Mouse (Mus musculus) liver, embryonic 15.5 days (tissue): ENCODE measurements around the gene Tpgs1. TPM values are rescaled to one million over a fixed set of nuclear protein-coding genes. Genes with fewer than 3 reads are reported as not detected.
A peak's percentile ranks its signal among the peaks of the same experiment; 100 is the strongest.

Source experiments
- ATAC-seq: fragments of 200-750 bp; cut with Nextera tagmentation; 2 replicates; pipeline ENCODE4 v1.8.0; 2017; ENCODE audit warnings: moderate number of reproducible peaks, mild to moderate bottlenecking, moderate library complexity; ENCODE audit not compliant: insufficient read depth
- H3K27ac ChIP-seq: fragments of 300-500 bp; sonication (generic); replicated peaks from 2 replicates; pipeline ENCODE4 v1.5.1; 2015; ENCODE audit warnings: mild to moderate bottlenecking, inconsistent platforms
- H3K27me3 ChIP-seq: fragments of 300-500 bp; sonication (generic); 2 replicates; pipeline ENCODE4 v1.6.1; 2015; ENCODE audit warnings: mild to moderate bottlenecking, inconsistent platforms
- H3K36me3 ChIP-seq: fragments of 300-500 bp; sonication (generic); replicated peaks from 2 replicates; pipeline ENCODE4 v1.6.1; 2015; ENCODE audit warnings: moderate library complexity, mild to moderate bottlenecking, inconsistent platforms
- H3K4me1 ChIP-seq: fragments of 300-500 bp; sonication (generic); replicated peaks from 2 replicates; pipeline ENCODE4 v1.6.1; 2015; ENCODE audit warnings: inconsistent platforms
- H3K4me2 ChIP-seq: fragments of 300-500 bp; sonication (generic); 2 replicates; pipeline ENCODE4 v1.6.1; 2015; ENCODE audit warnings: moderate library complexity, mild to moderate bottlenecking, inconsistent platforms
- H3K4me3 ChIP-seq: fragments of 300-500 bp; sonication (generic); replicated peaks from 2 replicates; pipeline ENCODE4 v1.5.1; 2015; ENCODE audit warnings: mild to moderate bottlenecking, inconsistent platforms
- H3K9ac ChIP-seq: fragments of 300-500 bp; sonication (generic); 2 replicates; pipeline ENCODE4 v1.6.1; 2015; ENCODE audit warnings: moderate library complexity, mild to moderate bottlenecking, inconsistent platforms
- H3K9me3 ChIP-seq: fragments of 300-500 bp; sonication (generic); replicated peaks from 2 replicates; pipeline ENCODE4 v1.6.1; 2016; ENCODE audit warnings: inconsistent platforms
- WGBS: fragments of 180-500 bp; shearing (Covaris S2); methylation state at CpG from one replicate; pipeline ENCODE4 v1.1.7; 2015; ENCODE audit warnings: mixed read lengths; ENCODE audit not compliant: insufficient replicate concordance; 5-methylcytosine and 5-hydroxymethylcytosine counted together
- polyA plus RNA-seq: library from polyadenylated mRNA; unstranded; fragments of >200 nt; fragmentation: Nextera tagmentation; extraction: Ambion mirVana; gene quantifications from 2 replicates; pipeline ENCODE4 v1.2.1, GENCODE M21; 2015

The Tpgs1 gene
- polyA plus RNA-seq, 1 experiment from 2014 or later = 21.4 TPM

DNA sequence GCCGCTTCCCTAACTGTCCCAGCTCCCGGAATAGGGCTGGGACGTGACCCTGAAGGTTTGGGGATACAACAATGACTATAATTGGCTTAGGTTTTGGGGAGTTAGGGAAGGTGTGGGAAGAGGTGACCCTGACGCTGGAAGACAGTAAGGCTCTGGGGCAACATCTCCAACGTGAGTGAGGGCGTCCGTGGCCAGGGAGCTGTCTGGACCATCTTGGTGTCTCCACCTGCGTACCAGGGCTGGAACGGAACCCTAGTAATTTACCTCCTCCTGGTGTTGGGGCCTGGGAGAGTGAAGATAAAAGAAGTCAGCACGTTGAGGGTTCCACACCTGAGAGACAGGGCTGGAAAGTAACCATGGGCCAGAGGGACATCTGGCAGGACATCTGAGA is 35.8 kb downstream of the Tpgs1 start:
- Histone ChIP-seq H3K36me3 (peaks cover 39% of the 10 kb centered on the region), H3K4me2 (peak overlapping the region; percentile 87), H3K27ac (peak overlapping the region; percentile 96), H3K4me1 (peaks cover 69% of the 10 kb centered on the region), H3K9me3 (no peaks in the 10 kb centered on the region), H3K4me3 (peak overlapping the region; percentile 94), H3K9ac (peak overlapping the region; percentile 97), H3K27me3 (no peaks in the 10 kb centered on the region)
- 1% methylated on average over 10 of the region's 10 CpGs for WGBS
- no peak for ATAC-seq

DNA sequence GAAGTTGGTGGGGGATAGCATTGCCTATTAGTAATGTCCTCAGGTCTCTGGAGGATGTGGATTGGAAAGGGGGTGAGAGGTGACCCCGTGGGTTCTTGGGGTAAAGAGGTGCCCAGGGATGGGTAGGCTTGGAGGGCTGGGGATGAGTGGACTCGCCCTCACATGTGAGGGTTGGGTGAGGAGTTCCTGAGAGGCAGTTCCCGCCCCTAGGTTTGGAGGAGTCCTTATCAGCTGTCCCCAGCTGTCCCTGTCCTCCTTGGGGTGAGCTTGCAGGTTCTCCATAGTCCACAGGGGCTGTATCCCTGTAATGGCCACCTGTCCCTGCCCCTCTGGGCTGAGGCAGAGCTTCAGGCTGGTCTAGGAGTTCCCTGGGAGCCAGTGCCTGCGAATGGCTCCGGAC is 36.8 kb downstream of the Tpgs1 start:
- Histone ChIP-seq H3K36me3 (peaks cover 49% of the 10 kb centered on the region), H3K4me1 (peaks cover 73% of the 10 kb centered on the region), H3K4me3 (peak overlapping the region; percentile 94), H3K9me3 (no peaks in the 10 kb centered on the region), H3K27me3 (no peaks in the 10 kb centered on the region), H3K9ac (peak overlapping the region; percentile 97), H3K27ac (peak overlapping the region; percentile 96), H3K4me2 (peak overlapping the region; percentile 87)
- WGBS = 22% methylated on average over 5 of the region's 5 CpGs
- ATAC-seq = peak; percentile 83

DNA sequence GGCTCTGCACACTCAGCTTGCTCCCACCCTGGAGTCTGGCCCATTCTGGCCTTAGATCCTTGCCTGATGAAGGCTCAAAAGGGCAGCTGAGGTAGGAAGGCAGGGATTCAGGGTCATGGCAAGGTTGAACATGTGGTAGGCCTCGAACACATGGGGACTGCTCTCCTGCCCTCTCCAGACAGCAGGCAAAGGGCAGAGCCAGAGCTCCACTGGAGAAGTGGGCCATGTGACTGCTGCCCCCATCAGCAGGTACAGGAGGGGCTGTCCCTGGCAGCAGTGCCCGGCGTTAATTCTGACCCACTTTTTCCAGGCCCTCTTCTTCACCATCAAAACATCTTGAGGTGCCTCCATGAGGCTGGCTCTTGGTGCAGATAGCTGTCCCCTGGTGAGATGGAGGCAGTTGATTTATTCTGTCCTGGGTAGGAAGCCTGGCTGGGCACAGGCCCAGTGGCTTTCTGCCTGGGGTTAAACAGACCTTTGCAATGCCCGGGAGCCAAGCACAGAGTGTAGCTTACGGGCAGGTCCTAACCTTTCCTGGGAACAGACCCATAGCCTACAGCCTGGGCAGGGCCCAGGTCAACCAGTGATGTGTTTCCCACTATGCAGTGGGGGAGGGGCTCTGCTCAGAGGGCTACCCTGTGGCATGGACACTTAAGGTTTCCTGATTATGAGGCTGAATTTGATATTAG is 37.4 kb downstream of the Tpgs1 start:
- Histone ChIP-seq H3K9ac (peak overlapping the region; percentile 97), H3K27ac (peak overlapping the region; percentile 96), H3K4me1 (peaks cover 73% of the 10 kb centered on the region), H3K4me2 (peak overlapping the region; percentile 87), H3K4me3 (peak overlapping the region; percentile 94), H3K36me3 (peaks cover 55% of the 10 kb centered on the region), H3K9me3 (no peaks in the 10 kb centered on the region), H3K27me3 (no peaks in the 10 kb centered on the region)
- WGBS = 56% methylated on average over 5 of the region's 5 CpGs
- ATAC-seq = no peak

DNA sequence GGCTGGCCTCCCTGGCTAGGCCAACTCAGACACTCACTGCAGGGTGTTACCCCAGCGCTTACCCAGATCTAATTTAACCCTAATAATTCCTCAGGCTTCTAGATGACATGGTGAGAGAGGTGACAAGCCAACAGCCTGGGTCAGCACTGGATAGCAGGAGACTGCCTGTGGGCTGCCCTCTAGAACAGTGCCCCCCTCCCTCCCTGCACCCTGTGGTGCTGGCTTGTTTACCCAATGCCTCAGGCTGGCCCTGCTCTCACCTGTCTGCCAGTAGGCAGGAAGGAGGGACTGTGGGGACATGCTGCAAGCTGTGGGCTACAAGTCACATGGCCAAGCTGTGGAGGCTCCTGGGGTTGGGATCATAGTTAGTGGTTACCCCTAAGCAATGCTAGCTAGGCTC is 38.0 kb downstream of the Tpgs1 start:
- peak overlapping the region; percentile 94 for H3K4me3 ChIP-seq
- peak overlapping the region; percentile 97 for H3K9ac ChIP-seq
- H3K36me3 ChIP-seq = peaks cover 61% of the 10 kb centered on the region
- H3K27ac ChIP-seq = peak overlapping the region; percentile 96
- no peak for ATAC-seq
- peak overlapping the region; percentile 87 for H3K4me2 ChIP-seq
- WGBS = 68% methylated on average over 1 of the region's 1 CpGs
- H3K9me3 ChIP-seq = no peaks in the 10 kb centered on the region
- H3K27me3 ChIP-seq = no peaks in the 10 kb centered on the region
- peaks cover 77% of the 10 kb centered on the region for H3K4me1 ChIP-seq

DNA sequence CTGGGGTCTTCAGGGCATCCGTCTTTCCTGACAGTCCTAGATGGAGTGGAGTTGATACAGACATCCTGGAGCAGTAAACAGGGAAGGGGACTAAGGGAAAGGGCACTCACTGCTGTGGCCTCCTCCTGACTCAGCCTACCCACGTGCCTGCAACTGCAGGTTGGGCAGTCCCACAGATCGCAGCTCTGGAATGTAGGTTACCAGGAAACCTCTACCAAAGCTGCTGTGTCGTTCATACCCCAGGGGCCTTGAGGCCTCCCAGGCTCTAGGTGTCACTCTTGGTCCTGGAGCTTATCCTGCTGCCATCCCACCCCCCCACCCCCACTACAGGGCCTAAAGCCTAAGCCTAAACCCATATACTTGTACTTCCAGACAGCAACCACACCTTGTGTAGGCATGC is 38.6 kb downstream of the Tpgs1 start:
- H3K9ac ChIP-seq = peak overlapping the region; percentile 97
- H3K4me3 ChIP-seq = peak overlapping the region; percentile 94
- peak overlapping the region; percentile 96; the same call in 1 of the 2 replicates for H3K27ac ChIP-seq
- H3K4me2 ChIP-seq = peak overlapping the region; percentile 87
- 70% methylated on average over 4 of the region's 4 CpGs for WGBS
- ATAC-seq = no peak
- H3K9me3 ChIP-seq = no peaks in the 10 kb centered on the region
- H3K27me3 ChIP-seq = no peaks in the 10 kb centered on the region
- H3K4me1 ChIP-seq = peaks cover 83% of the 10 kb centered on the region
- H3K36me3 ChIP-seq = peaks cover 66% of the 10 kb centered on the region

DNA sequence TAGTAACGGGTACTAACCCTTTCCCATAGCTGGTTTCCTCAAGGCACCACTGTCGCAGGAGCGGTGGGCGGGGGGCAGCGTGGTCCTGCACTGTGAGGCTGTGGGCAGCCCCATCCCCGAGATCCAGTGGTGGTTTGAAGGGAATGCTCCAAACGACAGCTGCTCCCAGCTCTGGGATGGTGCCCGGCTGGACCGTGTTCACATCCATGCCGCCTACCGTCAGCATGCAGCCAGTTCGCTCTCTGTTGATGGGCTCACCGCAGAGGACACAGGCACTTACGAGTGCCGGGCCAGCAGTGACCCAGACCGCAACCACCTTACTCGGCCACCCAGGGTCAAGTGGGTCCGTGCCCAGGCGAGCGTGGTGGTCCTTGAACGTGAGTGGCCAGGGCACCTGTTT is 39.5 kb downstream of the Tpgs1 start:
- H3K27ac ChIP-seq = peak overlapping the region; percentile 96; the same call in 1 of the 2 replicates
- no peak for ATAC-seq
- H3K4me3 ChIP-seq = peak overlapping the region; percentile 94; the same call in 1 of the 2 replicates
- WGBS = 90% methylated on average over 21 of the region's 21 CpGs
- H3K9ac ChIP-seq = no peak overlapping the region
- H3K27me3 ChIP-seq = peaks cover under 1% of the 10 kb centered on the region; the same call in 1 of the 2 replicates
- peaks cover 68% of the 10 kb centered on the region for H3K36me3 ChIP-seq
- peak overlapping the region; percentile 87 for H3K4me2 ChIP-seq
- peaks cover 89% of the 10 kb centered on the region for H3K4me1 ChIP-seq
- H3K9me3 ChIP-seq = no peaks in the 10 kb centered on the region

DNA sequence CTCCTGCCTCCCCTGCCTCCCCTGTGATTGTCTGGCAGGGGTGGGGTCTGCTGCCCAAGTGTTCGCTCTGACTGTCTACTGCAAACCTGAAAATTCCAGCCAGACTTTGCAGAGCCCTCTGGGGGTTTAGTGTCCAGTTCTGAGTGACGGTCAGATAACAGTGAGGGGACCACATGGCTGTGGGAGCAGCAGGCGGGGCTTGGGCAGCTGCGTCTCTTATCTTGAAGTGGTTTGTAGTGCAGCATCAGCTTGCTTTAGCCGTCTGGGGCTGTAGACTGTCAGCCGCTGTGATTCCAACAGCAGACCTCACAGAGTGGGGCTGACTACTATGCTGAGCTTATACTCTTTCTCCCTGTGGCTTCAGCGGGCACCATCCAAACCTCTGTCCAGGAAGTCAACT is 40.1 kb downstream of the Tpgs1 start:
- peak overlapping the region; percentile 87 for H3K4me2 ChIP-seq
- H3K4me1 ChIP-seq = peaks cover 87% of the 10 kb centered on the region

DNA sequence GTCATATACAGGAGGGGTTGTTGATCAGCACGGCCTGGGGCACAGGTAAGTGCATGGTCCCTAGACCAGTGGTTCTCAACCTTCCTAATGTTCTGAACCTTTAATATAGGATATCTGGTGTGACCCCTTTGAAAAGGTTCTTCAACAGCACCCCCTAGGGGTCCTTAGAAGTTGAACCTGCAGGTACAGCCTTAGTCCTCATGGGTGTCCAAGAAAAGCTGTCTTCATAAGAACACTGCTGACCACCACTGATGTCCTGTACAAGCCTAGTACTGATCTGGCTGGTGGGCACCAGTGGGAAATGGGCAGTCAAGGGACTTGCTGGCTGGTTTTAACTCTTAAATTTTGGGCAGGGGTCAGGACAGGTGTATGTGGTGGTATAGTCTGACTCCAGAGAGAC is 42.9 kb downstream of the Tpgs1 start:
- WGBS = 83% methylated on average over 1 of the region's 1 CpGs
- H3K27ac ChIP-seq = peak overlapping the region; percentile 95
- H3K36me3 ChIP-seq = peaks cover 58% of the 10 kb centered on the region

More for the DNA sequence above, 40.1 kb downstream of the Tpgs1 start:
- H3K9ac ChIP-seq = no peak overlapping the region
- peak overlapping the region; percentile 96 for H3K27ac ChIP-seq
- peaks cover 68% of the 10 kb centered on the region for H3K36me3 ChIP-seq
- WGBS = 34% methylated on average over 7 of the region's 7 CpGs
- peaks cover 6% of the 10 kb centered on the region for H3K27me3 ChIP-seq
- H3K4me3 ChIP-seq = 0 out of 2 replicates have a peak overlapping the region, but pooled peaks have one; percentile 94
- ATAC-seq = no peak
- no peaks in the 10 kb centered on the region for H3K9me3 ChIP-seq

DNA sequence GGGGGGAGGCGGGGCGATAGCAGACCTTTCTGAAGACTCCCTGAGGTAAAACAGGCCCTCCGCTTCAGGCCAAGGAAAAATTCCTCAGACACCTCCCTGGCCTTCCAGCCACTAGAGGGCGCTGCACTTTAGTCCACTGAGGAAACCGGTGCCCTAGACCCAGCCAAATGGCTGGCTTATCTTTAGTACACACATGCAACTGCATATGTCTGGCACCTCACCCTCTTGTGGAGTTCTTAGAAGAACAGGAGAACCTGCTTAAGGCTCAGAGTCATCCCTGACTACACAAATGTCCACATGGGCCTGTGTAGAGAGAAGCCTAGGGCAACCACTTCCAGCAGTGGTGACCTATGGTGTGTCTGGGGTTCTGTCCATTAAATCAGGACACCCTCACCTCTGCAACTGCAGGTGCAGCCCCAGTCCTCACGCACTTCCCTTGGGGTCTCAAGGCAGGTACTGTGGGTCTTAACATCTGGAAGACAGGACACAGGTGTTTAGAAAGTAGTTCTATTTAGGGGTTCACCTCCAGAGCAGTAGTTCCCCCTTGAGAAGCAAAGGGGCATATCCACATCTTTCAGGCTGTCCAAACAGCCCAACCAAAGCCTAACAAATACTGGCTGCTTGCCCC is 43.4 kb downstream of the Tpgs1 start:
- ATAC-seq = peak; percentile 90
- Histone ChIP-seq H3K4me1 (peaks cover 77% of the 10 kb centered on the region), H3K27me3 (peaks cover 40% of the 10 kb centered on the region), H3K27ac (peak overlapping the region; percentile 95), H3K9ac (peak overlapping the region; percentile 37; the same call in 1 of the 2 replicates), H3K4me3 (peak overlapping the region; percentile 24), H3K36me3 (peaks cover 52% of the 10 kb centered on the region), H3K9me3 (no peaks in the 10 kb centered on the region), H3K4me2 (peak overlapping the region; percentile 61)
- WGBS = 16% methylated on average over 4 of the region's 6 CpGs

More for the DNA sequence above, 42.9 kb downstream of the Tpgs1 start:
- ATAC-seq = peak; percentile 32
- no peak overlapping the region for H3K4me3 ChIP-seq
- H3K4me1 ChIP-seq = peaks cover 77% of the 10 kb centered on the region
- H3K9me3 ChIP-seq = no peaks in the 10 kb centered on the region
- H3K27me3 ChIP-seq = peaks cover 34% of the 10 kb centered on the region
- H3K4me2 ChIP-seq = peak overlapping the region; percentile 61; the same call in 1 of the 2 replicates
- no peak overlapping the region for H3K9ac ChIP-seq

DNA sequence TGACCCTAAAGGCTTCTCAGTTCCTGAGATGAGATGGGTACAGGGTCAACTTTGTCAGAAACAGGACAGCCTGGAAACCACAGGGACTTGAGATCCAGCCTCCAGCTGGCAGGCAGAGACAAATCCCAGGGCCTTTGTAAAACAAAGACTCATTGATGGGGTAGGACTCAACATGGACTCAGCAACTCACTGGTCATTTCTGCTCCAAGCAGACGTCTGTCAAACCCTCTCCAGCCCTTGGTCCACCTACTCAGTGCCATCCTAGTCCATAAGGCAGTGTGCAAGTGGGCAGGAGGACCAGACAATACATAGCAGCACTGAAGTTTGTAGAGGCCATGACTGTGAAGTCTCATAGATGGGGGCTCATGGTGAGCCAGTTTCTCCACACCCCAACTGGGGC is 44.0 kb downstream of the Tpgs1 start:
- Histone ChIP-seq H3K9ac (no peak overlapping the region), H3K9me3 (no peaks in the 10 kb centered on the region), H3K27ac (peak overlapping the region; percentile 95), H3K27me3 (peaks cover 45% of the 10 kb centered on the region), H3K4me1 (peaks cover 74% of the 10 kb centered on the region), H3K4me3 (no peak overlapping the region), H3K4me2 (peak overlapping the region; percentile 61), H3K36me3 (peaks cover 46% of the 10 kb centered on the region)
- no peak for ATAC-seq
- 28% methylated on average over 1 of the region's 1 CpGs for WGBS

DNA sequence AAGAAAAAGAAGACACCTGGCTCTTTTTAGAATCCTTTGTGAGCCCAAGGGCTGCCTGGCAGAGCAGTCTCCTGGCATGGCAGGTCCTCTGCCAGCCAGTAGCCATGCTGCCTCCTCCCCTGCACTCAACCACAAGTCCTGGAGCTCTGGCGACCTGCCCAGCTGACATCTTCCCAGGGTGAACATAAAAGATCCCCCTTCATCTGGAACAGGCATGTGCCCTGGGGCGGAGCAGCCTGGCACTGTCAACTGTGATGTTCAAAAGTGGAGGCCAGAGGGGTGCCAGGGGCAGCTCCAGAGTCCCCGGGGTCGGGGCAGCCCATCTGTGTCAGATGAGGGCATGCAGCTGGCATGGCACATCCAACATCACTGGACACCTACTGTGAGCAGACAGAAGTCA is 45.8 kb downstream of the Tpgs1 start:
- WGBS = 53% methylated on average over 4 of the region's 4 CpGs
- Histone ChIP-seq H3K4me3 (no peak overlapping the region), H3K36me3 (peaks cover 28% of the 10 kb centered on the region), H3K4me1 (peaks cover 56% of the 10 kb centered on the region), H3K4me2 (no peak overlapping the region), H3K27ac (no peak overlapping the region), H3K9ac (no peak overlapping the region), H3K9me3 (no peaks in the 10 kb centered on the region), H3K27me3 (peaks cover 63% of the 10 kb centered on the region)
- ATAC-seq = no peak
